Mouse (Mus musculus): ENCODE measurements around the gene Trpm7. TPM values are rescaled to one million over a fixed set of nuclear protein-coding genes. Genes with fewer than 3 reads are reported as not detected.
"Not testable (repeated sequence)": the region's sequence is repeated elsewhere in the genome, so short reads cannot be mapped to it uniquely, and the experiment has no call there.

Gene Trpm7
- polyA plus RNA-seq, 1 experiment: 83.3 TPM

GRCm38 (mm10) chr2:126885871-126886270 is 9.8 kb upstream of the Trpm7 start:
- H3K36me3 ChIP-seq (ENCODE audit: control insufficient read depth, insufficient read depth, low read length, poor library complexity, severe bottlenecking): no peaks in the 10 kb centered on the region
- H3K27ac ChIP-seq (ENCODE audit: insufficient read depth, low read length): no peak overlapping the region
- no peaks in the 10 kb centered on the region for H3K4me1 ChIP-seq (ENCODE audit: control insufficient read depth, insufficient read depth, low read length)
- H3K4me3 ChIP-seq (ENCODE audit: low read depth, low read length): no peak overlapping the region
- TF ChIP-seq POLR2A (IDR thresholded peaks at IDR 0.05; ENCODE audit: insufficient read depth, low read length): no peak
- no peak for TF ChIP-seq EP300 (IDR thresholded peaks at IDR 0.05; ENCODE audit: insufficient read depth, low read depth, low read length)
- no peak for TF ChIP-seq CTCF (IDR thresholded peaks at IDR 0.05; ENCODE audit: low read depth, low read length)
- no peak overlapping the region for H3K9ac ChIP-seq (ENCODE audit: low read depth, poor library complexity, severe bottlenecking)
- no peaks in the 10 kb centered on the region for H3K27me3 ChIP-seq (ENCODE audit: control insufficient read depth, insufficient read depth, low read length, poor library complexity, severe bottlenecking)
- no peaks in the 10 kb centered on the region for H3K9me3 ChIP-seq (replicated peaks; ENCODE audit: control insufficient read depth, insufficient read depth, low read length, poor library complexity, severe bottlenecking)

GRCm38 (mm10) chr2:126882711-126883110 is 6.7 kb upstream of the Trpm7 start:
- not testable (repeated sequence) for H3K9me3 ChIP-seq (replicated peaks; ENCODE audit: control insufficient read depth, insufficient read depth, low read length, poor library complexity, severe bottlenecking); H3K27me3 ChIP-seq (ENCODE audit: control insufficient read depth, insufficient read depth, low read length, poor library complexity, severe bottlenecking); H3K36me3 ChIP-seq (ENCODE audit: control insufficient read depth, insufficient read depth, low read length, poor library complexity, severe bottlenecking); H3K4me3 ChIP-seq (ENCODE audit: low read depth, low read length); H3K27ac ChIP-seq (ENCODE audit: insufficient read depth, low read length); H3K4me1 ChIP-seq (ENCODE audit: control insufficient read depth, insufficient read depth, low read length); H3K9ac ChIP-seq (ENCODE audit: low read depth, poor library complexity, severe bottlenecking)

- no peak overlapping the region for H3K27ac ChIP-seq (ENCODE audit: insufficient read depth, low read length)
- no peaks in the 10 kb centered on the region for H3K9me3 ChIP-seq (replicated peaks; ENCODE audit: control insufficient read depth, insufficient read depth, low read length, poor library complexity, severe bottlenecking)
- H3K4me1 ChIP-seq (ENCODE audit: control insufficient read depth, insufficient read depth, low read length): peaks cover 4% of the 10 kb centered on the region
- no peak overlapping the region for H3K4me3 ChIP-seq (ENCODE audit: low read depth, low read length)
- H3K9ac ChIP-seq (ENCODE audit: low read depth, poor library complexity, severe bottlenecking): no peak overlapping the region
- no peaks in the 10 kb centered on the region for H3K36me3 ChIP-seq (ENCODE audit: control insufficient read depth, insufficient read depth, low read length, poor library complexity, severe bottlenecking)
- H3K27me3 ChIP-seq (ENCODE audit: control insufficient read depth, insufficient read depth, low read length, poor library complexity, severe bottlenecking): no peaks in the 10 kb centered on the region
- TF ChIP-seq POLR2A (IDR thresholded peaks at IDR 0.05; ENCODE audit: insufficient read depth, low read length) (no peak), EP300 (IDR thresholded peaks at IDR 0.05; ENCODE audit: insufficient read depth, low read depth, low read length) (no peak), CTCF (IDR thresholded peaks at IDR 0.05; ENCODE audit: low read depth, low read length) (no peak)
Measured at GRCm38 (mm10) chr2:126877991-126878390, 2.0 kb upstream of the Trpm7 start.

- TF ChIP-seq CTCF (IDR thresholded peaks at IDR 0.05; ENCODE audit: low read depth, low read length) (no peak), POLR2A (IDR thresholded peaks at IDR 0.05; ENCODE audit: insufficient read depth, low read length) (no peak), EP300 (IDR thresholded peaks at IDR 0.05; ENCODE audit: insufficient read depth, low read depth, low read length) (no peak)
- Histone ChIP-seq H3K4me3 (ENCODE audit: low read depth, low read length) (peak overlapping the region; percentile 72), H3K9ac (ENCODE audit: low read depth, poor library complexity, severe bottlenecking) (peak overlapping the region; percentile 86), H3K9me3 (replicated peaks; ENCODE audit: control insufficient read depth, insufficient read depth, low read length, poor library complexity, severe bottlenecking) (no peaks in the 10 kb centered on the region), H3K36me3 (ENCODE audit: control insufficient read depth, insufficient read depth, low read length, poor library complexity, severe bottlenecking) (no peaks in the 10 kb centered on the region), H3K4me1 (ENCODE audit: control insufficient read depth, insufficient read depth, low read length) (peaks cover 4% of the 10 kb centered on the region), H3K27me3 (ENCODE audit: control insufficient read depth, insufficient read depth, low read length, poor library complexity, severe bottlenecking) (no peaks in the 10 kb centered on the region), H3K27ac (ENCODE audit: insufficient read depth, low read length) (peak overlapping the region; percentile 82)
Measured at GRCm38 (mm10) chr2:126875516-126875835, 554 bp downstream of the Trpm7 start.

GRCm38 (mm10) chr2:126874809-126875515 is 1.1 kb downstream of the Trpm7 start:
- Histone ChIP-seq H3K27ac (ENCODE audit: insufficient read depth, low read length) (peak overlapping the region; percentile 82), H3K27me3 (ENCODE audit: control insufficient read depth, insufficient read depth, low read length, poor library complexity, severe bottlenecking) (no peaks in the 10 kb centered on the region), H3K4me1 (ENCODE audit: control insufficient read depth, insufficient read depth, low read length) (peaks cover 4% of the 10 kb centered on the region), H3K4me3 (ENCODE audit: low read depth, low read length) (peak overlapping the region; percentile 92), H3K36me3 (ENCODE audit: control insufficient read depth, insufficient read depth, low read length, poor library complexity, severe bottlenecking) (no peaks in the 10 kb centered on the region), H3K9me3 (replicated peaks; ENCODE audit: control insufficient read depth, insufficient read depth, low read length, poor library complexity, severe bottlenecking) (no peaks in the 10 kb centered on the region), H3K9ac (ENCODE audit: low read depth, poor library complexity, severe bottlenecking) (peak overlapping the region; percentile 86)
- TF ChIP-seq EP300 (IDR thresholded peaks at IDR 0.05; ENCODE audit: insufficient read depth, low read depth, low read length) (no peak), CTCF (IDR thresholded peaks at IDR 0.05; ENCODE audit: low read depth, low read length) (no peak), POLR2A (IDR thresholded peaks at IDR 0.05; ENCODE audit: insufficient read depth, low read length) (no peak)

- Histone ChIP-seq H3K4me1 (ENCODE audit: control insufficient read depth, insufficient read depth, low read length) (no peaks in the 10 kb centered on the region), H3K9ac (ENCODE audit: low read depth, poor library complexity, severe bottlenecking) (no peak overlapping the region), H3K4me3 (ENCODE audit: low read depth, low read length) (no peak overlapping the region), H3K9me3 (replicated peaks; ENCODE audit: control insufficient read depth, insufficient read depth, low read length, poor library complexity, severe bottlenecking) (no peaks in the 10 kb centered on the region), H3K27ac (ENCODE audit: insufficient read depth, low read length) (no peak overlapping the region), H3K27me3 (ENCODE audit: control insufficient read depth, insufficient read depth, low read length, poor library complexity, severe bottlenecking) (no peaks in the 10 kb centered on the region), H3K36me3 (ENCODE audit: control insufficient read depth, insufficient read depth, low read length, poor library complexity, severe bottlenecking) (no peaks in the 10 kb centered on the region)
- TF ChIP-seq EP300 (IDR thresholded peaks at IDR 0.05; ENCODE audit: insufficient read depth, low read depth, low read length) (no peak), POLR2A (IDR thresholded peaks at IDR 0.05; ENCODE audit: insufficient read depth, low read length) (no peak), CTCF (IDR thresholded peaks at IDR 0.05; ENCODE audit: low read depth, low read length) (no peak)
Measured at GRCm38 (mm10) chr2:126866301-126866700, 9.7 kb downstream of the Trpm7 start.
